Comparison of ENCODE assay signal across 16 mouse cellular contexts in genomic region chr12:40792184-40792650, GRCm38 (mm10).
DNase-seq lines count a peak whose midpoint lies in the region; ATAC-seq and TF ChIP-seq lines count a peak whose summit lies in the region.
"Had no signal": no experiment of that assay in that cellular context is flagged by ENCODE, and none has a peak within 500 bp of the region (broad histone marks: within the 10 kb centered on the region; RNA-seq: fewer than 3 reads in every experiment).

No protein-coding gene starts in this region.

- H3K27ac ChIP-seq in embryonic facial prominence, embryonic 14.5 days (replicated peaks; ENCODE audit: low read depth, low read length), result no peak overlapping the region
- H3K27ac ChIP-seq in embryonic facial prominence, embryonic 10.5 days (replicated peaks), result no peak overlapping the region
- no peak overlapping the region for H3K27ac ChIP-seq in neural tube, embryonic 11.5 days (ENCODE audit: low read depth, low read length)
- H3K27ac ChIP-seq in hindbrain, embryonic 13.5 days, result peak overlapping the region; percentile 76
- H3K27ac ChIP-seq in midbrain, postnatal 0 days (ENCODE audit: low read depth, low read length), result no peak overlapping the region; the same call in 1 of the 2 replicates
- H3K27ac ChIP-seq: heart, adult 2 months; kidney, postnatal 0 days; macrophage; stomach, embryonic 15.5 days had no signal

- no peak overlapping the region for H3K4me2 ChIP-seq in embryonic facial prominence, embryonic 14.5 days (ENCODE audit: low read depth, low read length)
- H3K4me2 ChIP-seq in neural tube, embryonic 11.5 days (ENCODE audit: low read depth), result no peak overlapping the region
- no peak overlapping the region for H3K4me2 ChIP-seq in hindbrain, embryonic 13.5 days
- no peak overlapping the region for H3K4me2 ChIP-seq in midbrain, postnatal 0 days (ENCODE audit: low read depth, low read length, poor library complexity, severe bottlenecking)
- H3K4me2 ChIP-seq: stomach, embryonic 15.5 days had no signal

- no peaks in the 10 kb centered on the region for H3K9me3 ChIP-seq in embryonic facial prominence, embryonic 14.5 days (ENCODE audit: control insufficient read depth, low read length)
- H3K9me3 ChIP-seq in embryonic facial prominence, embryonic 10.5 days, result no peaks in the 10 kb centered on the region
- H3K9me3 ChIP-seq in neural tube, embryonic 11.5 days (ENCODE audit: control insufficient read depth, low read length), result no peaks in the 10 kb centered on the region
- no peaks in the 10 kb centered on the region for H3K9me3 ChIP-seq in hindbrain, embryonic 13.5 days
- no peaks in the 10 kb centered on the region for H3K9me3 ChIP-seq in midbrain, postnatal 0 days (ENCODE audit: low read length)
- H3K9me3 ChIP-seq: stomach, embryonic 15.5 days had no signal

- DNase-seq in embryonic facial prominence, embryonic 14.5 days (ENCODE audit: low spot score), result peak; percentile 41
- DNase-seq in embryonic facial prominence, embryonic 10.5 days (ENCODE audit: low spot score), result no peak
- DNase-seq in neural tube, embryonic 11.5 days (ENCODE audit: low spot score), result no peak
- no peak for DNase-seq in neural tube, embryonic 10.5 days (ENCODE audit: extremely low spot score, low spot score)
- peak; percentile 62 for DNase-seq in midbrain, postnatal 0 days (ENCODE audit: low spot score)
- no peak for DNase-seq in T-cell, adult 2 months (ENCODE audit: low spot score)
- no peak for DNase-seq in spleen, postnatal 36 days (ENCODE audit: low spot score in 2 of 2)
- DNase-seq: heart, adult 2 months; heart, postnatal 4 days; layer of hippocampus, postnatal 36 days; right cerebral cortex, postnatal 4 days; thymus, postnatal 36 days had no signal

- no peak overlapping the region for H3K4me3 ChIP-seq in embryonic facial prominence, embryonic 14.5 days (ENCODE audit: low read depth, low read length)
- H3K4me3 ChIP-seq in embryonic facial prominence, embryonic 10.5 days, result no peak overlapping the region
- H3K4me3 ChIP-seq in neural tube, embryonic 11.5 days (ENCODE audit: low read depth, low read length), result no peak overlapping the region
- no peak overlapping the region for H3K4me3 ChIP-seq in hindbrain, embryonic 13.5 days
- no peak overlapping the region for H3K4me3 ChIP-seq in midbrain, postnatal 0 days (ENCODE audit: low read depth, low read length)
- H3K4me3 ChIP-seq: heart, adult 2 months; stomach, embryonic 15.5 days had no signal

- H3K36me3 ChIP-seq in embryonic facial prominence, embryonic 14.5 days (ENCODE audit: control insufficient read depth, insufficient read depth, low read length), result no peaks in the 10 kb centered on the region
- no peaks in the 10 kb centered on the region for H3K36me3 ChIP-seq in embryonic facial prominence, embryonic 10.5 days (replicated peaks)
- H3K36me3 ChIP-seq in neural tube, embryonic 11.5 days (ENCODE audit: control insufficient read depth, insufficient read depth, low read length), result no peaks in the 10 kb centered on the region
- H3K36me3 ChIP-seq in hindbrain, embryonic 13.5 days, result no peaks in the 10 kb centered on the region; the same call in 1 of the 2 replicates
- H3K36me3 ChIP-seq in midbrain, postnatal 0 days (ENCODE audit: insufficient read depth, low read length), result no peaks in the 10 kb centered on the region
- H3K36me3 ChIP-seq: stomach, embryonic 15.5 days had no signal

- no peak; the same call in 1 of the 2 replicates for ATAC-seq in embryonic facial prominence, embryonic 14.5 days (ENCODE audit: low read depth)
- ATAC-seq in neural tube, embryonic 11.5 days (ENCODE audit: insufficient read depth, low FRiP score, low TSS enrichment), result 0 out of 2 replicates have a peak, but pooled peaks have one; percentile 29
- peak; percentile 52; the same call in 1 of the 2 replicates for ATAC-seq in hindbrain, embryonic 13.5 days (ENCODE audit: low FRiP score)
- 0 out of 2 replicates have a peak, but pooled peaks have one; percentile 54 for ATAC-seq in midbrain, postnatal 0 days (ENCODE audit: low FRiP score)

- TF ChIP-seq CTCF in midbrain, postnatal 0 days (IDR thresholded peaks at IDR 0.05), result no peak

- H3K4me1 ChIP-seq in embryonic facial prominence, embryonic 14.5 days (ENCODE audit: control insufficient read depth, insufficient read depth, low read length), result peaks cover 4% of the 10 kb centered on the region; the same call in 1 of the 2 replicates
- peaks cover 22% of the 10 kb centered on the region for H3K4me1 ChIP-seq in embryonic facial prominence, embryonic 10.5 days
- peaks cover 13% of the 10 kb centered on the region; the same call in 1 of the 2 replicates for H3K4me1 ChIP-seq in neural tube, embryonic 11.5 days (ENCODE audit: control insufficient read depth, insufficient read depth, low read length)
- H3K4me1 ChIP-seq in hindbrain, embryonic 13.5 days (replicated peaks), result peaks cover 50% of the 10 kb centered on the region
- H3K4me1 ChIP-seq in midbrain, postnatal 0 days (ENCODE audit: insufficient read depth, low read length), result peaks cover 6% of the 10 kb centered on the region; the same call in 1 of the 2 replicates
- H3K4me1 ChIP-seq: stomach, embryonic 15.5 days had no signal

- H3K27me3 ChIP-seq in embryonic facial prominence, embryonic 14.5 days (replicated peaks; ENCODE audit: control insufficient read depth, insufficient read depth, low read length), result no peaks in the 10 kb centered on the region
- H3K27me3 ChIP-seq in embryonic facial prominence, embryonic 10.5 days (replicated peaks; ENCODE audit: low read depth, poor library complexity, severe bottlenecking), result no peaks in the 10 kb centered on the region
- no peaks in the 10 kb centered on the region for H3K27me3 ChIP-seq in neural tube, embryonic 11.5 days (ENCODE audit: control insufficient read depth, insufficient read depth, low read length)
- H3K27me3 ChIP-seq in hindbrain, embryonic 13.5 days, result no peaks in the 10 kb centered on the region
- no peaks in the 10 kb centered on the region for H3K27me3 ChIP-seq in midbrain, postnatal 0 days (ENCODE audit: insufficient read depth, low read length)
- H3K27me3 ChIP-seq: stomach, embryonic 15.5 days had no signal

- WGBS in embryonic facial prominence, embryonic 14.5 days, result 36% methylated on average over 10 of the region's 10 CpGs
- WGBS in embryonic facial prominence, embryonic 10.5 days, result 23% methylated on average over 10 of the region's 10 CpGs
- WGBS in neural tube, embryonic 11.5 days, result 42% methylated on average over 10 of the region's 10 CpGs
- WGBS in hindbrain, embryonic 13.5 days, result 30% methylated on average over 10 of the region's 10 CpGs
- WGBS in midbrain, postnatal 0 days, result 22% methylated on average over 10 of the region's 10 CpGs

- no peak overlapping the region for H3K9ac ChIP-seq in embryonic facial prominence, embryonic 14.5 days (ENCODE audit: low read depth, low read length)
- H3K9ac ChIP-seq in neural tube, embryonic 11.5 days (ENCODE audit: low read length), result no peak overlapping the region
- H3K9ac ChIP-seq in hindbrain, embryonic 13.5 days, result no peak overlapping the region
- H3K9ac ChIP-seq in midbrain, postnatal 0 days (replicated peaks; ENCODE audit: low read length, poor library complexity, severe bottlenecking), result no peak overlapping the region
- H3K9ac ChIP-seq: stomach, embryonic 15.5 days had no signal

Comparison
In these comparisons a context has a peak if more than half of its experiments do, and no peak if none do; other contexts are left out.
1. DNase-seq: peak in embryonic facial prominence, embryonic 14.5 days (single experiment) and midbrain, postnatal 0 days (single experiment); none in embryonic facial prominence, embryonic 10.5 days (single experiment), neural tube, embryonic 11.5 days (single experiment), neural tube, embryonic 10.5 days (single experiment), T-cell, adult 2 months (single experiment) and spleen, postnatal 36 days (0 of 2).